Comparison of ENCODE assay signal across 9 mouse cellular contexts in genomic region chr12:8348733-8349513, GRCm38 (mm10). TPM values are rescaled to one million over a fixed set of nuclear protein-coding genes. Genes with fewer than 3 reads are reported as not detected.
DNase-seq lines count a peak whose midpoint lies in the region; ATAC-seq and TF ChIP-seq lines count a peak whose summit lies in the region.
"Had no signal": no experiment of that assay in that cellular context is flagged by ENCODE, and none has a peak within 500 bp of the region (broad histone marks: within the 10 kb centered on the region; RNA-seq: fewer than 3 reads in every experiment).

No protein-coding gene starts in this region.

- H3K27me3 ChIP-seq in kidney, postnatal 0 days (ENCODE audit: insufficient read depth, low read length), result no peaks in the 10 kb centered on the region
- H3K27me3 ChIP-seq in hindbrain, embryonic 13.5 days, result no peaks in the 10 kb centered on the region

- no peaks in the 10 kb centered on the region for H3K36me3 ChIP-seq in kidney, postnatal 0 days (ENCODE audit: insufficient read depth, low read length)
- H3K36me3 ChIP-seq in hindbrain, embryonic 13.5 days, result no peaks in the 10 kb centered on the region

- peak; percentile 31; the same call in 1 of the 2 replicates for ATAC-seq in kidney, postnatal 0 days (replicated peaks; ENCODE audit: low FRiP score, low read depth)
- ATAC-seq in hindbrain, embryonic 13.5 days (ENCODE audit: low FRiP score), result no peak

- peak; percentile 62 for DNase-seq in adrenal gland, adult 2 months
- no peak for DNase-seq in adrenal gland, postnatal 14 days
- no peak for DNase-seq in kidney, postnatal 0 days (ENCODE audit: low spot score)
- DNase-seq in kidney, postnatal 10 days, result no peak
- peak; percentile 54 to 78 for DNase-seq in lung, postnatal 4 days
- DNase-seq in ovary, adult 18-20 months (ENCODE audit: low spot score), result no peak
- DNase-seq in urinary bladder, postnatal 25 days (ENCODE audit: low spot score), result no peak
- DNase-seq: cerebellum, adult 11-12 months had no signal

- WGBS in kidney, postnatal 0 days, result 67% methylated on average over 9 of the region's 9 CpGs
- 63% methylated on average over 9 of the region's 9 CpGs for WGBS in hindbrain, embryonic 13.5 days

- no peak overlapping the region for H3K4me2 ChIP-seq in kidney, postnatal 0 days (ENCODE audit: low read length)
- no peak overlapping the region for H3K4me2 ChIP-seq in hindbrain, embryonic 13.5 days

- H3K27ac ChIP-seq in kidney, postnatal 0 days, result 0 out of 2 replicates have a peak overlapping the region, but pooled peaks have one; percentile 36
- H3K27ac ChIP-seq in hindbrain, embryonic 13.5 days, result 0 out of 2 replicates have a peak overlapping the region, but pooled peaks have one; percentile 40

- H3K4me1 ChIP-seq in kidney, postnatal 0 days (replicated peaks; ENCODE audit: insufficient read depth, low read length), result peaks cover 8% of the 10 kb centered on the region
- H3K4me1 ChIP-seq in hindbrain, embryonic 13.5 days (replicated peaks), result peaks cover 11% of the 10 kb centered on the region

- no peak overlapping the region for H3K4me3 ChIP-seq in kidney, postnatal 0 days (replicated peaks; ENCODE audit: low read depth, low read length)
- H3K4me3 ChIP-seq in hindbrain, embryonic 13.5 days, result no peak overlapping the region

- H3K9me3 ChIP-seq in kidney, postnatal 0 days (replicated peaks; ENCODE audit: low read length), result no peaks in the 10 kb centered on the region
- no peaks in the 10 kb centered on the region for H3K9me3 ChIP-seq in hindbrain, embryonic 13.5 days

- TF ChIP-seq CTCF in kidney, postnatal 0 days (IDR thresholded peaks at IDR 0.05; ENCODE audit: low read depth), result no peak

- no peak overlapping the region for H3K9ac ChIP-seq in kidney, postnatal 0 days (ENCODE audit: low read depth, low read length)
- no peak overlapping the region for H3K9ac ChIP-seq in hindbrain, embryonic 13.5 days

RNA-seq across cellular contexts. Expression of gene Hs1bp3, which starts 35.7 kb away (rescaled TPM):
- total RNA-seq in adrenal gland, adult 2 months (2021), result 10 to 100 TPM; 13.8 to 22.0 TPM
- polyA plus RNA-seq in adrenal gland, adult 2 months (2012; rRNA removed), result 20.6 and 22.7 TPM in 2 replicates
- total RNA-seq in adrenal gland, postnatal 14 days (2021), result 12.4 and 15.1 TPM in 2 replicates
- 10.2 and 12.2 TPM in 2 replicates for polyA plus RNA-seq in kidney, postnatal 0 days (2015; fragmentation: Nextera tagmentation; extraction: Ambion mirVana)
- 9.5 and 10.1 TPM in 2 replicates for polyA plus RNA-seq in hindbrain, embryonic 13.5 days (2015; fragmentation: Nextera tagmentation; extraction: Ambion mirVana)

RNA-seq across cellular contexts. Expression of gene Gdf7, which starts 47.2 kb away (rescaled TPM):
- not detected for total RNA-seq in adrenal gland, adult 2 months (2021)
- polyA plus RNA-seq in adrenal gland, adult 2 months (2012; rRNA removed), result 0.20 and 0.31 TPM in 2 replicates
- not detected in 2 replicates for total RNA-seq in adrenal gland, postnatal 14 days (2021)
- 2.3 and 3.1 TPM in 2 replicates for polyA plus RNA-seq in kidney, postnatal 0 days (2015; fragmentation: Nextera tagmentation; extraction: Ambion mirVana)
- polyA plus RNA-seq in hindbrain, embryonic 13.5 days (2015; fragmentation: Nextera tagmentation; extraction: Ambion mirVana), result 0.40 and 0.88 TPM in 2 replicates

Comparison
In these comparisons a context has a peak if more than half of its experiments do, and no peak if none do; other contexts are left out.
1. DNase-seq: peak in adrenal gland, adult 2 months (single experiment) and lung, postnatal 4 days (2 of 2); none in adrenal gland, postnatal 14 days (single experiment), kidney, postnatal 0 days (single experiment), kidney, postnatal 10 days (single experiment), ovary, adult 18-20 months (single experiment) and urinary bladder, postnatal 25 days (single experiment).